Mouse (Mus musculus) erythroid progenitor cell, adult 5-6 weeks (primary cell): ENCODE measurements around the gene Trpm6. TPM values are rescaled to one million over a fixed set of nuclear protein-coding genes. Genes with fewer than 3 reads are reported as not detected.
A peak's percentile ranks its signal among the peaks of the same experiment; 100 is the strongest.

Experiments used
- ATAC-seq: replicated peaks from 2 replicates; pipeline ENCODE4 v1.8.0; 2016; ENCODE audit warnings: moderate number of reproducible peaks, mild to moderate bottlenecking, moderate TSS enrichment, inconsistent platforms; ENCODE audit not compliant: poor library complexity, low FRiP score, severe bottlenecking
- total RNA-seq, 2 experiments: library from RNA; stranded (forward) in 1 of 2; stranded (reverse) in 1 of 2; fragments of 150-400 nt in 1 of 2; fragments of 186-747, 209-891 nt in 1 of 2; gene quantifications; 2 replicates each; pipeline versions ENCODE4 v1.2.3 to v1.2.4; 2015 to 2017; ENCODE audit warnings: low replicate concordance in 2 of 2

Trpm6 gene
- total RNA-seq (2015; ENCODE audit: low replicate concordance) (5.4 TPM in 1 of 2 replicates, not detected in the other), total RNA-seq (2017; ENCODE audit: low replicate concordance) (not detected in 2 replicates)

GRCm38 (mm10) chr19:18749598-18750339 is at the start of gene Trpm6:
Gene Trpm6 (plus strand): TSS chr19:18749983.
- no peak for ATAC-seq

DNA sequence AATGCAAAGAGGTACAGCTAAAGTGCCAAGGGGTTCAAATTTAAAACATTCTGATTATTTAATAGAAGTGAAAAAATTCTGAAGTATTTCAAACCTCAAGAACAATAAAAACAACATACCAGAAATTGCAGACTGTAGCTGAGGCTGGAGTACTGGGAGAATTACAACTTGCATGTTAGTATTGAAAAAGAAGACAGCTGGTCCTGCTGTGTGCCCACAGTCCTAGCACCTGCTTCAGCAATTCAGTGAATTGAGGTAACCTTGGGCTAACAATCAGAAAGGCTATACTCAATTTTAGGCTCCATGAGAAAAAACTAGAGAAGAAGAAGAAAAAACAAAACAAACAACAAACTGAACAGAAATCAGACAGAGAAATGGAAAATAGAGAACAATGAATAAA is 41.7 kb upstream of the Trpm6 start:
- no peak for ATAC-seq

- ATAC-seq = no peak
These were observed 38.9 kb upstream of the Trpm6 start for GRCm38 (mm10) chr19:18710903-18711302.

- no peak for ATAC-seq
These were observed 38.2 kb upstream of the Trpm6 start for GRCm38 (mm10) chr19:18711589-18711988.

- ATAC-seq = peak; percentile 22
These were observed 37.5 kb upstream of the Trpm6 start for GRCm38 (mm10) chr19:18712153-18712865.

- peak; percentile 93 for ATAC-seq
These were observed 36.9 kb upstream of the Trpm6 start, which contains the start of gene D030056L22Rik for GRCm38 (mm10) chr19:18712866-18713300. Gene D030056L22Rik (plus strand): TSS chr19:18713193.

GRCm38 (mm10) chr19:18713357-18713756 is 36.4 kb upstream of the Trpm6 start:
- ATAC-seq = peak; percentile 20; the same call in 1 of the 2 replicates

- ATAC-seq = peak; percentile 41; the same call in 1 of the 2 replicates
These were observed 33.4 kb upstream of the Trpm6 start for GRCm38 (mm10) chr19:18716374-18716773.

- ATAC-seq = no peak
These were observed 29.4 kb upstream of the Trpm6 start for GRCm38 (mm10) chr19:18720337-18720736.

DNA sequence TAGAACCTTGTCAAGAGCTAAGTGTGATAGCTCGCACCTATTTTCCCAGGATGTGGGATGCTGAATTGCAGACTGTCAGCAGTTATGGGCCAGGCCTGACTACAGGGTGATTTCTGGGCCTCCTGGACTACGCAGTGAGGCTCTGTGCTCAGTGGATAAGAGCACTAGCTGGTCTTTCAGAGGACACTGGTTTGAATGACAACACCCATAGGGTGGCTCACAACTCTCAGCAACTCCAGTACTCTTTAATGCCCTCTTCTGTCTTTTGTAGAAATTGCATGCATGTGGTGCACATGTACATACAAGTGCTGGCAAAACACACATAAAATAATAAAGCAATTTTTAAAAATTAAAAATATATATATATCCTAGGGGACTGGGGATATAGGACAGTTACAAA is 24.6 kb upstream of the Trpm6 start:
- no peak for ATAC-seq

DNA sequence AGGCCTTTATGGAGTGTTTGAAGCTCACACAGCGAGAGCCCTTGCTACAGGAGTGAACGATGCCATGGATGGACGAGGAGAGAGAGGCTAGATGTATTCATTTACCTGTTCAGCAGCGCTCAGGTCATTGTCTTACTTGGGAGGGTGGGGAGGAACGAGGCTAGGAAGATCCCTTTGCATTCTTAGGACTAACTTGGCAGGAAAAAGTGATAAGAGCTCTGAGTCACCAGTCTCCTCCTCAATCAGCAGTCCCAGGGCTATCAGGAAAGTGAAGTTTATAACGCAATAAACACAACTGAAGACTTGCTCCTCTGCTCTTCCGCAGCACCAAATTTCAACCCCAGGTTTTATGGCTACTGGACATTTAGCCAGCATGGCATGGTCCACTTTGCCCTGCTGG is 19.5 kb upstream of the Trpm6 start:
- no peak for ATAC-seq

GRCm38 (mm10) chr19:18731077-18731476 is 18.7 kb upstream of the Trpm6 start:
- no peak for ATAC-seq

DNA sequence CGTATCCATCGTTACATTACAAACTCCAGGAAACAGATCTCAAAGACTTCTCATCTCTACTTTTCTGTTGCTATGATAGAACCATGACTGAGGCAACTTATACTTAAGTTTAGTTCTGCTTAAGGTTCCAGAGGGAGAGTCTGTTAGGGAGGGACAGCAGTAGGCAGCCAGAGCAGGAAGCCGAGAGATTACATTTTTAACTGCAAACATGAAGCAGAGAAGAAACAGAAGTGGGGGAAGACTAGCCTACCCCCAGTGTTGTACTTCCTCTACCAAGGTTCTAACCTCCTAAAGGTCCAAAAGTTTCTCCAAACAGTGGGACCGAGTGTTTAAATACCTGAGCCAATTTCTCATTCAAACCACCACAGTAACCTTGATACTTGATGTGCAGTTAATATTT is 13.9 kb upstream of the Trpm6 start:
- no peak for ATAC-seq

GRCm38 (mm10) chr19:18739146-18739545 is 10.6 kb upstream of the Trpm6 start:
- ATAC-seq = no peak

DNA sequence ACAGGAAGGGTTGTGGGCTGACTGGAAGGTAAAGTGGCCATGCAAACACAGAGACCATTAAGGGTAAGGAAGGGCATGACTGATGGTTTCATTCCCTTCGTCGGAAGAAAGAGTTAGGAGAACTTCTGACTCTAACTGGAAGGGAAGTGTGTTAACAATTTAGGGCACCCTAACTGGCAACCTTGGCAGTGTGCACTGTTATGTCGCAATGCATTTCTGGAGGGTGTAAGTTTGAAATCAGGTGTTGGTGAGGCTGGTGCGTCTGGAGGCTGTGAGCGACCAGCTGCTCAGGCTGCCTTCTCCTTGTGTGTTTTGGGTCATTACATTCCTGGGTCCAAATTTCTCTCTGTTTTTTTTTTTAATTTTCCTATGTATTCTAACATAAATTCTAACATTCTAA is 5.8 kb upstream of the Trpm6 start:
- ATAC-seq = no peak

GRCm38 (mm10) chr19:18746576-18747340 is 3.0 kb upstream of the Trpm6 start:
- no peak for ATAC-seq

DNA sequence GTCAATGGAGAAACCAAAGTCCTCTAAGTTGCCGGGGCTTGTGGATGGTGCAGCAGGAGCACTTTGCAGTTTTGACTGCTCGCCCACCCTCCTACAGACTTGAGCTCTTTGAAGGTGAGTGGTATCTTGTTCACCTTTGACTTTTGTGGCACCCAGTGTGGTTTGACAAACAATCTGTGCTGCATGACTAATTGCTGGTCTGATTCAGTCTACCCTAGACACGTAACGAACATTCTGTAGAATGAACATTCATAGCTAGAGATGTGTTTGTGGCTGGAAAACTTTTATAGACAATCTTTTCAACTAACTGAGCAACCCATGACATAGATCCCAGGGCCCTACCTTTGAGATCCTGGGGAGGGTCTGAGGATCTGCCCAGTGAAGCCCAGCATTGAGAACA is 2.4 kb upstream of the Trpm6 start:
- no peak for ATAC-seq

- no peak for ATAC-seq
These were observed 7.4 kb downstream of the Trpm6 start for GRCm38 (mm10) chr19:18757191-18757590.

DNA sequence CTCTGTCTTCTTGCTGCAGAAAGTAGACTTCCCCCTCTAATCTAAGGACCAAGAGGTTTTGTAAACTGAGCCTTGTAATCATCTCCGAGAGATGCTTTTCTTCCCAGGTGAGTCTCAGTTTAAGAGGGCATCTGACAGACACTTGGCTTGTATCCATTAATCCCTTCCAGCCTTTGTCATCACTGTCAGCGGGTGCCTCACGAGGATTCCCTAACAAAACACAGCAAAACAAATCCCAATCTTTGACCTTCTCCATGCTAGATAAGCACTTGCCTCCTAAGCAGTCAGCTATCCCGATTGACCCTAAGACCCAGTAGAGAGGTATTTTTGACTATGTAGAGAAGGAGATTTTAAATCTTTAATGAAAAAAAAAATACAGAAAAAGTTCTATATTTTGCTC is 7.9 kb downstream of the Trpm6 start:
- no peak for ATAC-seq

DNA sequence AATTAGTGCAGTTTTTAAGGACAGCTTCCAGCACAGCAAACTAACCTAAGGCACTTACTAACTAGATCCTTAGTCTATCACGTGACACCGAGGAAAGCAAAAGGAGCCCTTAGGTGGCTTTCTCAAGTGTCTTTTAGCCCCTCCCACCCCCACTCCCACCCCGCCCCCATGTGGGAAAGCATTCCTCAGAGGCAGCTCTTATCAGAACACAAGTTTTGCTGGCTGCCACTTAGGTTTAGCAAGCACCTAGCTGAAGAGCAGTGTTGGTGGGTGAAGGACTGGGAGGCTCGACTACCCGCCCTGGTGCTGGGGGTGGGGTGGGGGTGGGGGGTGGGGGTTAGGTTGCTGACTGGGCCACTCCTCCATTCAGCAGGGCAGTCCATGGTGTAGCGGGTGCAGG is 8.5 kb downstream of the Trpm6 start:
- no peak for ATAC-seq
